Mouse (Mus musculus): ENCODE measurements at regions not wholly inside any gene's neighbourhood (a gene's known extent, or its start where the extent isn't known, plus 50 kb on each side); places are given as distances from the start of the nearest gene placed in this dataset.

DNA sequence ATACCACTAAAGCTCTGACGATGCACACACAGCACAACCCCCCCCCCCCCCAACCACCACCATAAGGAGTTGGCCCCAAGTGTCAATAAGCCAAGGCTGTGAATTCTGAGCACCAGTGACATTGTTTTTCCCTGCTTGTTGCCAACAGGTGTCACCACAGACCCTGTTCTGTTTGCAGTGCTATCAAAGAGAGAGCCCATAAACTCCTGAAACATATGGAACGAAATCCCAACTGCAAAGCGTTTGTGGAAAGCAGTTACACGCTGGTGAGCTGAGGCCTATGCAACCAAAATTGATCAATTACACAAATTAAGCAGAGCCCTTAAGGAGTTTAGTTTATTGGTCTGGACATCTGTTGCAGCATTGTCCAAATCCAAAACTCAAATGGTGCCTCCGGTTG lies 235.4 kb downstream of the Gm765 start:
- Histone ChIP-seq H3K27me3 (replicated peaks) (no peaks in the 10 kb centered on the region), H3K27ac (ENCODE audit: insufficient read depth, low read depth) (no peak overlapping the region), H3K9ac (ENCODE audit: insufficient read depth, low read depth) (no peak overlapping the region), H3K4me3 (replicated peaks in 1 of 3; ENCODE audit: low read depth in 2 of 3, low read length in 2 of 3, poor library complexity in 1 of 3) (no peak overlapping the region), H3K36me3 (replicated peaks in 1 of 2; ENCODE audit: control insufficient read depth in 1 of 2, insufficient read depth in 1 of 2, low read length in 1 of 2) (no peaks in the 10 kb centered on the region), H3K79me2 (replicated peaks; ENCODE audit: control insufficient read depth, extremely low read depth, insufficient read depth, poor library complexity, severe bottlenecking) (no peaks in the 10 kb centered on the region), H3K9me3 (replicated peaks; ENCODE audit: low read length) (no peaks in the 10 kb centered on the region), H3K4me2 (ENCODE audit: insufficient read depth, low read depth, poor library complexity, severe bottlenecking) (no peak overlapping the region), H3K4me1 (ENCODE audit: control insufficient read depth in 1 of 2, insufficient read depth in 2 of 2) (peaks cover 0 to 3% of the 10 kb centered on the region in 2 experiments; a peak in 1 of 4 replicates)
- no peak for DNase-seq (ENCODE audit: extremely low read depth)
- in situ Hi-C loops (cut with MboI; ENCODE audit: low pct_ligation_motif_present, low pct_unique_long_range_greater_than_20kb, low sequenced_read_pairs) (loop anchor here (25.0 kb wide), 1 partner anchor 280 kb away; no protein-coding TSS in a partner anchor), dilution Hi-C loops (cut with MboI; ENCODE audit: extremely low pct_ligation_motif_present, extremely low pct_unique_long_range_greater_than_20kb, low sequenced_read_pairs) (no loop called here)
- TF ChIP-seq RAD21 (IDR thresholded peaks at IDR 0.05; ENCODE audit: low read depth, low read length) (peak; percentile 12), E2F4 (IDR thresholded peaks at IDR 0.05; ENCODE audit: insufficient replicate concordance, low read depth, low read length) (no peak), JUND (conservative IDR thresholded peaks at IDR 0.05; ENCODE audit: low read depth, low read length) (no peak), POLR2A (IDR thresholded peaks at IDR 0.05; ENCODE audit: low read depth, low read length) (no peak), USF1 (IDR thresholded peaks at IDR 0.05; ENCODE audit: low read depth, low read length) (no peak), CTCF (conservative IDR thresholded peaks at IDR 0.05 in 1 of 2, IDR thresholded peaks at IDR 0.05 in 1 of 2; ENCODE audit: low read depth in 2 of 2, low read length in 2 of 2) (peak in 1 of 2 experiments; percentile 25; a peak in 2 of 4 replicates)

- Histone ChIP-seq H3K36me3 (replicated peaks in 1 of 2; ENCODE audit: control insufficient read depth in 1 of 2, insufficient read depth in 1 of 2, low read length in 1 of 2) (no peaks in the 10 kb centered on the region), H3K79me2 (replicated peaks; ENCODE audit: control insufficient read depth, extremely low read depth, insufficient read depth, poor library complexity, severe bottlenecking) (no peaks in the 10 kb centered on the region), H3K9me3 (replicated peaks; ENCODE audit: low read length) (no peaks in the 10 kb centered on the region), H3K27ac (ENCODE audit: insufficient read depth, low read depth) (no peak overlapping the region), H3K4me3 (replicated peaks in 1 of 3; ENCODE audit: low read depth in 2 of 3, low read length in 2 of 3, poor library complexity in 1 of 3) (peak overlapping the region; percentile 47 to 56 (median 56)), H3K9ac (ENCODE audit: insufficient read depth, low read depth) (peak overlapping the region; percentile 43), H3K4me1 (ENCODE audit: control insufficient read depth in 1 of 2, insufficient read depth in 2 of 2) (peaks cover 0 to 3% of the 10 kb centered on the region in 2 experiments; a peak in 1 of 4 replicates), H3K4me2 (ENCODE audit: insufficient read depth, low read depth, poor library complexity, severe bottlenecking) (peak overlapping the region; percentile 90), H3K27me3 (replicated peaks) (no peaks in the 10 kb centered on the region)
- DNase-seq (ENCODE audit: extremely low read depth), result peak; percentile 89
- dilution Hi-C loops (cut with MboI; ENCODE audit: extremely low pct_ligation_motif_present, extremely low pct_unique_long_range_greater_than_20kb, low sequenced_read_pairs) (no loop called here), in situ Hi-C loops (cut with MboI; ENCODE audit: low pct_ligation_motif_present, low pct_unique_long_range_greater_than_20kb, low sequenced_read_pairs) (loop anchor here (25.0 kb wide), 1 partner anchor 282 kb away; no protein-coding TSS in a partner anchor)
- TF ChIP-seq MAFK (IDR thresholded peaks at IDR 0.05; ENCODE audit: insufficient replicate concordance, low read length) (no peak), ZNF384 (IDR thresholded peaks at IDR 0.05; ENCODE audit: low read depth, low read length) (peak; percentile 49; the same call in 1 of the 2 replicates), ZKSCAN1 (IDR thresholded peaks at IDR 0.05; ENCODE audit: borderline replicate concordance, low read depth, low read length) (no peak), ETS1 (conservative IDR thresholded peaks at IDR 0.05; ENCODE audit: low read depth, low read length) (no peak), ELF1 (IDR thresholded peaks at IDR 0.05; ENCODE audit: low read depth, low read length) (no peak), SIN3A (IDR thresholded peaks at IDR 0.05; ENCODE audit: low read length) (no peak), MAZ (IDR thresholded peaks at IDR 0.05; ENCODE audit: low read depth, low read length) (no peak), POLR2A (IDR thresholded peaks at IDR 0.05; ENCODE audit: low read depth, low read length) (no peak), RAD21 (IDR thresholded peaks at IDR 0.05; ENCODE audit: low read depth, low read length) (peak; percentile 85), NRF1 (IDR thresholded peaks at IDR 0.05; ENCODE audit: low read depth, low read length) (no peak), JUND (conservative IDR thresholded peaks at IDR 0.05; ENCODE audit: low read depth, low read length) (no peak), CTCF (conservative IDR thresholded peaks at IDR 0.05 in 1 of 2, IDR thresholded peaks at IDR 0.05 in 1 of 2; ENCODE audit: low read depth in 2 of 2, low read length in 2 of 2) (peak; percentile 83 to 85), USF2 (conservative IDR thresholded peaks at IDR 0.05; ENCODE audit: low read depth, low read length) (no peak), TBP (conservative IDR thresholded peaks at IDR 0.05; ENCODE audit: low read depth, low read length) (no peak), SMC3 (IDR thresholded peaks at IDR 0.05; ENCODE audit: low read depth, low read length) (peak; percentile 60), POLR2AphosphoS2 (IDR thresholded peaks at IDR 0.05; ENCODE audit: low read depth, low read length) (no peak), IRF4 (IDR thresholded peaks at IDR 0.05; ENCODE audit: low read depth, low read length) (peak; percentile 45; the same call in 1 of the 2 replicates), BHLHE40 (IDR thresholded peaks at IDR 0.05; ENCODE audit: low read depth, low read length) (no peak)
These were observed 237.1 kb downstream of the Gm765 start for GRCm38 (mm10) chr6:98105280-98106090.
